Mouse (Mus musculus): ENCODE measurements around the gene Fbxw11.

GRCm38 (mm10) chr11:32736371-32736770 lies 93.8 kb downstream of the Fbxw11 start:
- TF ChIP-seq POLR2A (IDR thresholded peaks at IDR 0.05; ENCODE audit: control insufficient read depth, extremely low read depth, insufficient read depth, low read length, poor library complexity) (no peak), CTCF (IDR thresholded peaks at IDR 0.05; ENCODE audit: borderline replicate concordance, control insufficient read depth, extremely low read depth, insufficient read depth, low read length, poor library complexity) (no peak)

Measured in thymus, adult 2 months (tissue).